Mouse (Mus musculus): ENCODE results near the gene Tyk2.

- TF ChIP-seq CTCF (IDR thresholded peaks at IDR 0.05; ENCODE audit: borderline replicate concordance, insufficient read depth, low read depth, low read length) (peak; percentile 63), POLR2A (IDR thresholded peaks at IDR 0.05; ENCODE audit: borderline replicate concordance, insufficient read depth, low read length) (no peak)
Observed at GRCm38 (mm10) chr9:21137229-21137628, 6.2 kb upstream of the Tyk2 start.
